Mouse (Mus musculus): Measurements from ENCODE around the gene Rere. TPM values are rescaled to one million over a fixed set of nuclear protein-coding genes. Genes with fewer than 3 reads are reported as not detected.
A peak's percentile ranks its signal among the peaks of the same experiment; 100 is the strongest.

Rere gene
- polyA plus RNA-seq, 1 experiment from 2014 or later = 44.4 TPM

DNA sequence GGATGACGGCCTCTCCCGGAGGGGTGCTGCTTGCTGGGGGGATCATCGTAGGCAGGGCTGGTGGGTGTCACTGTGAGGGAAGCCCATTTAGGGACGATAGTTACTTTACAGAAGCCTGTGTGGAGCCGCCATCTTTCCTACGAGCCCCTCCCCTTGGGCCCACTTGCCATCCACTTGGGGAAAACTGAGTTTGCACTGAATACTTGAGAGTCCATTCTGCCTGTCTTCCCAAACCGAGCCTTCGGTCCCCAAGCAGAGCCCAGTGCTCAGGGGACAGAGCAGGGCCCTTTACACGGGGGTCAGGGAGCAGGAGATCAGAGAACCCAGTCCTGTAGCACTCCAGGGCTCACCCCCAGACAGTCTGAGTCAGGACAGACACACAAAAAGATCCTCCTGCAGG is 362.9 kb downstream of the Rere start:
- no peak overlapping the region for H3K9ac ChIP-seq
- no peak overlapping the region for H3K27ac ChIP-seq
- H3K4me2 ChIP-seq (replicated peaks) = no peak overlapping the region
- 91% methylated on average over 9 of the region's 9 CpGs for WGBS
- no peak for ATAC-seq (ENCODE audit: low FRiP score)
- no peak for DNase-seq (ENCODE audit: low spot score)
- H3K4me1 ChIP-seq (replicated peaks; ENCODE audit: control insufficient read depth, insufficient read depth, low read length) = no peaks in the 10 kb centered on the region
- no peaks in the 10 kb centered on the region for H3K9me3 ChIP-seq (ENCODE audit: control insufficient read depth, low read length)
- H3K36me3 ChIP-seq (replicated peaks; ENCODE audit: control insufficient read depth, insufficient read depth) = peaks cover 18% of the 10 kb centered on the region
- H3K27me3 ChIP-seq (ENCODE audit: control insufficient read depth, insufficient read depth, low read length) = no peaks in the 10 kb centered on the region
- H3K4me3 ChIP-seq (replicated peaks; ENCODE audit: low read length) = no peak overlapping the region

DNA sequence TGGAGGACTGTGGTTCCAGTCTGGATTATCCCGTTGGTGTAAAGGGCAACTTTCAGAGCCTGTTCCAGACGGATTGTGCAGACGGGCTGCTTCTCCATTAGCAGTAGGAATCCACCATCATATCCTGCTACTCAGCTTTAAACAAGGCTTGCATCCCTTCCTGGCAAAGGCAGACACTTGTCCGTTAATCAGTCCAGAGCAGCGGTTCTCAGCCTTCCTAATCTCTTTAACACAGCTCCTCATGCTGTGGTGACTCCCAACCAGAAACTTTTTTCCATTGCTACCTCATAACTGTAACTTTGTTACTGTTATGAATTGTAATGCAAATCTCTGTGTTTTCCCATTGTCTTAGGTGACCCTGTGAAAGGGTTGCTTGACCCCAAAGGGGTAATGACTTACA is 367.9 kb downstream of the Rere start:
- Histone ChIP-seq H3K4me3 (replicated peaks; ENCODE audit: low read length) (no peak overlapping the region), H3K4me1 (replicated peaks; ENCODE audit: control insufficient read depth, insufficient read depth, low read length) (peaks cover 9% of the 10 kb centered on the region; the same call in 1 of the 2 replicates), H3K4me2 (replicated peaks) (no peak overlapping the region), H3K9me3 (ENCODE audit: control insufficient read depth, low read length) (no peaks in the 10 kb centered on the region), H3K36me3 (replicated peaks; ENCODE audit: control insufficient read depth, insufficient read depth) (no peaks in the 10 kb centered on the region; the same call in 1 of the 2 replicates), H3K9ac (no peak overlapping the region), H3K27me3 (ENCODE audit: control insufficient read depth, insufficient read depth, low read length) (no peaks in the 10 kb centered on the region; the same call in 1 of the 2 replicates), H3K27ac (no peak overlapping the region)
- WGBS = 84% methylated on average over 5 of the region's 5 CpGs
- no peak for DNase-seq (ENCODE audit: low spot score)
- ATAC-seq (ENCODE audit: low FRiP score) = no peak

DNA sequence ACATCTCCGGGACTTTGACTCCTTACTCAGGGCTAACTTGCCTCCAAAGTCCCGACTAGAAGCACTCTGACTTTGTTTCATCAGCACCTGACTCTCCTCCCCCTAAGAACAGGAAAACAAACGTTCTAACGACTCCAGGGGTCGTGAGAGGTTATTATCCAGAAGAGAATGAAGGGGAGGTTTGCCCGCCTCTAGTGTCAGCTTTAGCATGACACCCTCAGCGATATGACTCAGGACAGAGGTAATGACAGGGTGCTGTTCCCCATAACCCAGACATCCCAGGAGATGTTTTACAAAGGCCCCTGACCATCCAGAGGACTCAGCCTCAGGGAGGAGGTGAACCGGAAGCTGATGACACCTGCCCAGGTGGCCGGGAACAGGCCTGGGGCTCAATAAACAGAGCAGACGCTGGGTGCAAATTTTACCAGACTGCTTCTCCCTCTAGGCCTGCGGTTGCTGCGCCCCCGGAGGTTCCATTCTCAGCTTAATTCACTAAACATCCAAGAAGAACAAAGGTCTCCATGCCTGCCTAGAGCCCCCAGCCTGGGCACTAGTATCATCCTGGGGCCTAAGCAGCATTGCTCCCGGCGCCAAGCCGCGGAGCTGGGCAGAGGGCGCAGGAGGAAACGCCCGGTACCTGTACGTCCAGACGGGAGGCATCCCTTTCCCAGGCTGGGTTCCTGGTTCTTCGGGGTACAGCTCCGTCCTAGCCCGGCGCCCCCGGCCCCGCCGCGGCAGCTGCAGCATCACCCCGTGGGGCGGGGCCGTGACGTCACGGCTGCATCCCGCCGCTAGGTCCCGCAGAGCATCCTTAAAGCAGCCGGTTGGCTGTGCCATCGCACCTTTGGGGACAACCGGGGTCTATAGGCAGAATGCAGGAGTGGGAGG is 370.2 kb downstream of the Rere start, which contains the start of gene Slc45a1:
Slc45a1 (minus strand) TSS at position 785 of the 888 bp plus-strand sequence.
- ATAC-seq (ENCODE audit: low FRiP score) (peak; percentile 76; the same call in 1 of the 2 replicates), DNase-seq (ENCODE audit: low spot score) (peak; percentile 79)
- Histone ChIP-seq H3K4me1 (replicated peaks; ENCODE audit: control insufficient read depth, insufficient read depth, low read length) (peaks cover 9% of the 10 kb centered on the region; the same call in 1 of the 2 replicates), H3K27ac (peak within 1 kb of the TSS; percentile 63), H3K4me3 (replicated peaks; ENCODE audit: low read length) (peak within 1 kb of the TSS; percentile 50), H3K9me3 (ENCODE audit: control insufficient read depth, low read length) (no peaks in the 10 kb centered on the region), H3K27me3 (ENCODE audit: control insufficient read depth, insufficient read depth, low read length) (no peaks in the 10 kb centered on the region; the same call in 1 of the 2 replicates), H3K9ac (peak within 1 kb of the TSS; percentile 78), H3K36me3 (replicated peaks; ENCODE audit: control insufficient read depth, insufficient read depth) (no peaks in the 10 kb centered on the region; the same call in 1 of the 2 replicates), H3K4me2 (replicated peaks) (peak within 1 kb of the TSS; percentile 69)
- 4% methylated on average over 41 of the region's 41 CpGs for WGBS

DNA sequence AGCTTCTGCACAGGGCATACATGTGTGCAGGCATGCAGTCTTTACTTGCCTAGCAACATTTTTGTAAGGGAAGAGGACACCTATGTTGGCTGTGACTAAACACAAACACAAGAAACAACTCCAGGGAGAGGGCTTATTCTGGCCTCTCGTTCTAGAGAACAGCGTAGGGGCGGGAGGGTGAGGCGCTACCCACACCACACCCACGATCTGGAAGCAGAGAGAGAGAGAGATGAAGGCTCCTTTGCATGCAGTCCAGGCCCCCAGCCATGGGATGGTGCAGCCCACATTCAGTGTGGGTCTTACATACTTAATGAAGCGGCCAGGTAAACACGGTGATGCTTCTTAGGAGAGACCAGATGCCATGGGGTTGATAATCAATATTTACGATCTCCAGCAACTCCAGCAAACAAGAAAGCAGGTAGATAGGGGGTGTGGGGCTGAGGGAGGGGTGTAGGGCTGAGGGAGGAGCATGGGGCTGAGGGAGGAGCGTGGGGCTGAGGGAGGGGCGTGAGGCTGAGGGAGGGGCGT is 371.7 kb downstream of the Rere start:
- ATAC-seq (ENCODE audit: low FRiP score) = no peak
- no peaks in the 10 kb centered on the region for H3K9me3 ChIP-seq (ENCODE audit: control insufficient read depth, low read length)
- WGBS = 39% methylated on average over 11 of the region's 11 CpGs
- DNase-seq (ENCODE audit: low spot score) = no peak
- no peaks in the 10 kb centered on the region; the same call in 1 of the 2 replicates for H3K36me3 ChIP-seq (replicated peaks; ENCODE audit: control insufficient read depth, insufficient read depth)
- no peak overlapping the region for H3K27ac ChIP-seq
- H3K4me1 ChIP-seq (replicated peaks; ENCODE audit: control insufficient read depth, insufficient read depth, low read length) = peaks cover 9% of the 10 kb centered on the region; the same call in 1 of the 2 replicates
- H3K4me3 ChIP-seq (replicated peaks; ENCODE audit: low read length) = no peak overlapping the region
- no peak overlapping the region for H3K9ac ChIP-seq
- H3K4me2 ChIP-seq (replicated peaks) = no peak overlapping the region
- H3K27me3 ChIP-seq (ENCODE audit: control insufficient read depth, insufficient read depth, low read length) = no peaks in the 10 kb centered on the region; the same call in 1 of the 2 replicates

DNA sequence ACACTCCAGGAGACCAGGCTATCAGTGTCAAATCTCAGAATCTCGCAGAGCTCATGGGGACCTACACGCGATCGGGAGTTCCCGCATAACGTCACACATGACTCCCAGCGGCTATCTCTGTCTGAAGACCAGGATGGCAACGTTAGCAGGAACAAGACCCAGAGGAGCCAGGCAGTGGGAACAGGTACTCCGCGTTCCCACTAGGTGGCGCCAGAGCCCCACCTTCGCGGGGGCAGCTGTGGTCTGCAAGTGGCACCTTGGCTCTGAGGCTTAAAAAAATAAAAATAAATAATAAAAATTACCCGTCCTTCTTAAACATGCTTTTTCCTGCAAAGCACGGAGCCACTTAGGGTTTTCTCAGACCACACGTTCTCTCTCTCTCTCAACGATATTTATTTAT is 374.5 kb downstream of the Rere start:
- Histone ChIP-seq H3K9me3 (ENCODE audit: control insufficient read depth, low read length) (no peaks in the 10 kb centered on the region), H3K4me1 (replicated peaks; ENCODE audit: control insufficient read depth, insufficient read depth, low read length) (peaks cover 7% of the 10 kb centered on the region; the same call in 1 of the 2 replicates), H3K9ac (peak overlapping the region; percentile 50; the same call in 1 of the 2 replicates), H3K4me2 (replicated peaks) (peak overlapping the region; percentile 37), H3K36me3 (replicated peaks; ENCODE audit: control insufficient read depth, insufficient read depth) (no peaks in the 10 kb centered on the region), H3K27me3 (ENCODE audit: control insufficient read depth, insufficient read depth, low read length) (no peaks in the 10 kb centered on the region; the same call in 1 of the 2 replicates), H3K27ac (no peak overlapping the region), H3K4me3 (replicated peaks; ENCODE audit: low read length) (no peak overlapping the region)
- DNase-seq (ENCODE audit: low spot score) (peak; percentile 92), ATAC-seq (ENCODE audit: low FRiP score) (peak; percentile 62)
- 7% methylated on average over 17 of the region's 17 CpGs for WGBS

DNA sequence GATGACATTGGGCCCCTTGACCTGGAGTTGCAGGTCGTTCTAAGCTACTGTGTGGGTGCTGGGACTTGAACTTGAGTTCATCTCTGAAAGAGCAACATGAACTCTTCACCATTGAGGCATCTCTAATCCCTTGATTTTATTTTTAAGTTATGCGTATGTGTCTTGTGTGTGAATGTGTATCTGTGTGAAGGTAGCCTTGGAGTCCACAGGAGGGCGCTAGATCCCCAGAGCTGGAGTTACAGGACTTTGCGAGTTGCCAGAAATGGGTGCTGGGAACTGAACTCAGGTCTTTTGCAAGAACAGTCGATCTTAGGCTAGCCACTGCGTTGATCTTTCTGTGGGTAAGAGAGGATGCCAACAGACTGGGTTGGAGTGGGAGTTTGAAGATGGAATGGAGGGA is 375.1 kb downstream of the Rere start:
- H3K27ac ChIP-seq = no peak overlapping the region
- no peak overlapping the region for H3K4me2 ChIP-seq (replicated peaks)
- DNase-seq (ENCODE audit: low spot score) (no peak), ATAC-seq (ENCODE audit: low FRiP score) (no peak)
- 79% methylated on average over 6 of the region's 6 CpGs for WGBS
- H3K36me3 ChIP-seq (replicated peaks; ENCODE audit: control insufficient read depth, insufficient read depth) = no peaks in the 10 kb centered on the region
- 0 out of 2 replicates have a peak, but pooled peaks cover 3% of the 10 kb centered on the region for H3K4me1 ChIP-seq (replicated peaks; ENCODE audit: control insufficient read depth, insufficient read depth, low read length)
- H3K9ac ChIP-seq = no peak overlapping the region
- no peak overlapping the region for H3K4me3 ChIP-seq (replicated peaks; ENCODE audit: low read length)
- no peaks in the 10 kb centered on the region; the same call in 1 of the 2 replicates for H3K27me3 ChIP-seq (ENCODE audit: control insufficient read depth, insufficient read depth, low read length)
- no peaks in the 10 kb centered on the region for H3K9me3 ChIP-seq (ENCODE audit: control insufficient read depth, low read length)

DNA sequence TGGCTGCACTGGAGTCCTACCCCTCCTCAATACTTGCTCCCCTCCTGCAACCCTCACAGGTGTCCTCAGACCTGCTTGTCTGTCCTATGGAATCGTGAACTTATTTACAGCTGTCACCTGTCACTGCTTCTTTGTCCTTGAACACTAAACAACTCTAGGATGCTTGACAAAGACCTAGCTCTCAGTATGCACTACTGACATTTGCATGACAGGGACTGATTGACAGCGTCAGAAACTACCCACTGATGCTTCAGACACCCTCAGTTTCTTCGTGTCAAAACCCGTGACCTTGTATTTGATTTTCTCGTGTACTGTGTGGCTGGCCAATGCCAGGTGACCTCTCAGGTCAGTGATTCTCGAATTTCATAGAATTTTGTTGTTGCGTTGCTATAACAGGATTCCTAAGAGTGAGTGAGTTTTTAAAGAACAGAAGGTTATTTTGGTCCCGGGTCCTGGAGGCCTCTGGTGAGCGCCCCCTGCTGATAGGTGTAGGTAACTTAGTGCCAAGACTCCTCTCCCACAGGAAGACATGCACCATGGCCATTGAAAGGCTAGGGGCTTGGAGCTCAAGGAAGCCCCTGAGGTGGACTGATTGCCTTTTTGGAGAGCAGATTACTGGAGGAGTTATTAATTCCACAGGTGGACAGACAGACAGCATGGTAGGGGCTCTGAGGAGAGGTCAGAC is 378.6 kb downstream of the Rere start:
- DNase-seq (ENCODE audit: low spot score) (no peak), ATAC-seq (ENCODE audit: low FRiP score) (no peak)
- no peak overlapping the region for H3K4me2 ChIP-seq (replicated peaks)
- H3K27ac ChIP-seq = no peak overlapping the region
- no peak overlapping the region for H3K9ac ChIP-seq
- no peaks in the 10 kb centered on the region for H3K9me3 ChIP-seq (ENCODE audit: control insufficient read depth, low read length)
- WGBS = 78% methylated on average over 9 of the region's 9 CpGs
- 0 out of 2 replicates have a peak, but pooled peaks cover 3% of the 10 kb centered on the region for H3K4me1 ChIP-seq (replicated peaks; ENCODE audit: control insufficient read depth, insufficient read depth, low read length)
- no peaks in the 10 kb centered on the region for H3K27me3 ChIP-seq (ENCODE audit: control insufficient read depth, insufficient read depth, low read length)
- H3K36me3 ChIP-seq (replicated peaks; ENCODE audit: control insufficient read depth, insufficient read depth) = no peaks in the 10 kb centered on the region
- no peak overlapping the region for H3K4me3 ChIP-seq (replicated peaks; ENCODE audit: low read length)

DNA sequence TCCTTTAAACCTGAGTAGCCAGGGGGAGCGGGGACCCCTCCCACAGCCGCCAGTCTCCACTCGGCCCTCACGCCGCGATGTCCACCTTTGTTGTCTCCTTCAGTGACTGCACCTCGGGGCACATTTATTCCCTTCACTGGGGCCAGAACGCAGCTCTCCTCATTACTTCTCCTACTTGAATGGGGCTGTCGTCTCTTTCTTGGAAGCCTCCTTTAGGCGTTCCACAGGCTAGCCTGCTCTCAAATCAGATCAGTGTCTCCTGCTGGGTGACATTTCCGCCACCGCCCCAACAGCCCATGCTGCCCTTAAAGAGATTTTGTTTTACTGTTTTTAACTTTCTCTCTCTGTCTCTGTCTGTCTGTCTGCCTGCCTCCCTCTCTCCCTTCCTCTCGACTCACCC is 380.4 kb downstream of the Rere start:
- 0 out of 2 replicates have a peak, but pooled peaks cover 3% of the 10 kb centered on the region for H3K4me1 ChIP-seq (replicated peaks; ENCODE audit: control insufficient read depth, insufficient read depth, low read length)
- peak overlapping the region; percentile 41 for H3K9ac ChIP-seq
- peak overlapping the region; percentile 45 for H3K4me2 ChIP-seq (replicated peaks)
- DNase-seq (ENCODE audit: low spot score) (no peak), ATAC-seq (ENCODE audit: low FRiP score) (no peak)
- H3K36me3 ChIP-seq (replicated peaks; ENCODE audit: control insufficient read depth, insufficient read depth) = no peaks in the 10 kb centered on the region
- WGBS = 9% methylated on average over 13 of the region's 13 CpGs
- H3K27ac ChIP-seq = no peak overlapping the region
- H3K27me3 ChIP-seq (ENCODE audit: control insufficient read depth, insufficient read depth, low read length) = no peaks in the 10 kb centered on the region
- H3K9me3 ChIP-seq (ENCODE audit: control insufficient read depth, low read length) = no peaks in the 10 kb centered on the region
- peak overlapping the region; percentile 12; the same call in 1 of the 2 replicates for H3K4me3 ChIP-seq (replicated peaks; ENCODE audit: low read length)

DNA sequence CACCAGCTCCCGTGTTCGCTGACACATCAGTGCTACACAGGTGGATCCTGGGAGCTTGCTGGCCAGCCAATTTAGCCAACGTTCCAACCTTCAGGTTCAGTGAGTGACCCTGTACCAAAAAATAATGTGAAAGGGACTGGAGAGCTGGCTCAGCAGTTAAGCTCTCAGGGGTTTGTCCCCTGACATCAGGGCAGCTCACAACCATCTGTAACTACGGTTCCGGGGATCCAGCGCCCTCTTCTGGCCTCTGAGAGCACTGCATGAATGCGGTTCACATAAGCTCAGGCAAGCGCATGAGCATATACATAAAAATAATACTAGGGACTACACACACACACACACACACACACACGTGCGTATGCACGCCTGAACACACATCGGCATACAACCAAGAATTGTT is 381.7 kb downstream of the Rere start:
- peak; percentile 62 for DNase-seq (ENCODE audit: low spot score)
- H3K27ac ChIP-seq = no peak overlapping the region
- no peaks in the 10 kb centered on the region for H3K27me3 ChIP-seq (ENCODE audit: control insufficient read depth, insufficient read depth, low read length)

More for the DNA sequence above, 381.7 kb downstream of the Rere start:
- Histone ChIP-seq H3K9ac (no peak overlapping the region), H3K36me3 (replicated peaks; ENCODE audit: control insufficient read depth, insufficient read depth) (no peaks in the 10 kb centered on the region), H3K4me1 (replicated peaks; ENCODE audit: control insufficient read depth, insufficient read depth, low read length) (0 out of 2 replicates have a peak, but pooled peaks cover 3% of the 10 kb centered on the region), H3K9me3 (ENCODE audit: control insufficient read depth, low read length) (no peaks in the 10 kb centered on the region), H3K4me3 (replicated peaks; ENCODE audit: low read length) (no peak overlapping the region), H3K4me2 (replicated peaks) (no peak overlapping the region)
- ATAC-seq (ENCODE audit: low FRiP score) = no peak
- 59% methylated on average over 12 of the region's 12 CpGs for WGBS
